Mouse (Mus musculus) kidney, adult 9 months (tissue): ENCODE results near the gene Ppp4r1.

Source experiments
- DNase-seq: peaks from one replicate; pipeline ENCODE4 v3.0.0; 2022

Gene Ppp4r1

GRCm38 (mm10) chr17:65865265-65865664 is 82.9 kb downstream of the Ppp4r1 start:
- no peak for DNase-seq

DNA sequence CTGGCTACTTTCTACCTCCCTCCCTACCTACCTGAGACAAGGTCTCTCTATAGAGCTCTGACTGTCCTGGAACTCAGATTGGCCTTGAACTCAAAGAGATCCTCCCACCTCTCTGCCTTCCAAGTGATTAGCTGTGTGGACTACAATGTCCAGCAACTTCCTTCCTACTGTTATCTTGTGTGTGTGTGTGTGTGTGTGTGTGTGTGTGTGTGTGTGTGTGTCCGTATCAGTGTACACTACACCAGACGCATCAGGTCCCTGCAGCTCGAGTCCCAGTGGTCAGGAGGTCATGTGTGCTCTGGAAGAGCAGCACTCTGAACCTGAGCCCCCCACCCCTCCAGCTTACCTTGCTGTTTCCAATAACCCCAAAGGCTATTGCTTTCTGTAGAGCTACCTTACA is 83.8 kb downstream of the Ppp4r1 start:
- DNase-seq = no peak

GRCm38 (mm10) chr17:65867996-65868395 is 85.6 kb downstream of the Ppp4r1 start:
- no peak for DNase-seq

- DNase-seq = no peak
Measured at GRCm38 (mm10) chr17:65869720-65870119, 87.3 kb downstream of the Ppp4r1 start.

DNA sequence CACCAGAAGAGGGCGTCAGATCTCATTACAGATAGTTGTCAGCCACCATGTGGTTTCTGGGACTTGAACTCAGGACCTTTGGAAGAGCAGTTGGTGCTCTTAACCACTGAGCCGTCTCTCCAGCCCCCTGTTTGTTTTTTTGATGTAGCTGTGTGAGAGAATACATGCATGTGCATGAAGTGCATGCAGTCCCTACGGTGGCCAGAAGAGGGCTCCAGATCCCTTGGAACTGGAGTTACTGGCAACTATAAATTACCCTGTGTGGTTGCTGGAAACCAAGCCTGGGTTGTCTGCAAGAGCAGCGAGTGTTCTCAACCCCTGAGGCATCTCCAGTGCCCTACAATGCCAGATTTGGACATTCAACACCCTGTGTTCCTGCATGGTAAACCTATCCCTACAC is 87.8 kb downstream of the Ppp4r1 start:
- peak; percentile 86 for DNase-seq

DNA sequence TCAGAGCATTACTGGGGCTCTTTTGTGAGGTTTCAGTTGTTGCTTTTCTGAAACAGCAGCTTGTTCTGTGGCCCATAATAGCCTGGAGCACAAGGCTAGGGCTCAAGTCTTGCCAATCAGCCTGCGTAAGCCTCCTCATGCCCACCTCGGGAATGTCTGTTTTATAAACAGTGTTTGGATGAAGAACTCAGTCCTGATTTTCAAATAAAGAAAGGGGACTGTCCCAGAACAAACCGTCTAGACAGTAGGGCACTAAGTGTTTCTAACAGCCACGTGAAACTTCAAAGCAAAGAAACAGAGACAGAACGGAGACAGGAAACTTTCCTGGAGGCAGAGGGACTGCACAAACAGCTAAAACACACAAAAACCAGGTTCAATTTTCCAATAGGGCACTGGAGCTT is 89.3 kb downstream of the Ppp4r1 start:
- DNase-seq = no peak

- DNase-seq = no peak
Measured at GRCm38 (mm10) chr17:65872051-65872450, 89.7 kb downstream of the Ppp4r1 start.

- DNase-seq = peak; percentile 77
Measured at GRCm38 (mm10) chr17:65872652-65873051, 90.3 kb downstream of the Ppp4r1 start.

DNA sequence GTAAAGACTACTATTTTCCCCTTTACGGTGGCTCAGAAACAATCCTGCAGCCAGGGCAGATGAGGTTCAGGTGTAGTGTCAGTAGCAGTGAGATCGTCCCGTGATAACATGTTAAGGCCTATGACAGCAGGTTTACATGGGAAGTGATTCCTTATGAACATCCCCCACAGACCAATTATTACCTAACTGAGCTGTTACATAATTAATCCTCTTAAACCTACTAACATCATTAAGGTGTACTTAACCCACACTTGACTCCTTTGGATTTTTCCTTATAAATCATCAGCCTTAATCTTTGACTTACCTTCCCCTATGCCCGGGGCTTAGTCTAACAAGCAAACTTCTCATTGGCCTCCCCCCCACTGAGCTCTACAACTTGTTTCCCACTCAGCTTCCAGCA is 90.8 kb downstream of the Ppp4r1 start:
- no peak for DNase-seq

DNA sequence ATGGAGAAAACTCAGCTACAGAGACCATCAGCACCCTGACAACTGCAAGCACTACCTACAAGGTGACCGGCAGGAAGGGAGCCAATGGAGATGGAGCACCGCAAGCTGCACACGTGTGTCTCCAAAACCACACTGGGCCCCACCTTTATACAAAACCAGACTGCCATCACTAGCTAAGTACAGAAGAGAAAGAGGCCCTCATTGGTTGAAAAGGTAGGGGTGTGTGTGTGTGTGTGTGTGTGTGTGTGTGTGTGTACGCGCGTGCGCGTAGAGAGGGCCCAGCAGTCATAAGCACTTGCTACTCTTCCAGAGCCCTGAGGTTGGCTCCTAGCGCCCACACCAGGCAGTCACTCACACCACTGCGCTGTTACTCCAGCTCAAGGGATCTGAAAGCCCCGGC is 91.5 kb downstream of the Ppp4r1 start:
- no peak for DNase-seq

DNA sequence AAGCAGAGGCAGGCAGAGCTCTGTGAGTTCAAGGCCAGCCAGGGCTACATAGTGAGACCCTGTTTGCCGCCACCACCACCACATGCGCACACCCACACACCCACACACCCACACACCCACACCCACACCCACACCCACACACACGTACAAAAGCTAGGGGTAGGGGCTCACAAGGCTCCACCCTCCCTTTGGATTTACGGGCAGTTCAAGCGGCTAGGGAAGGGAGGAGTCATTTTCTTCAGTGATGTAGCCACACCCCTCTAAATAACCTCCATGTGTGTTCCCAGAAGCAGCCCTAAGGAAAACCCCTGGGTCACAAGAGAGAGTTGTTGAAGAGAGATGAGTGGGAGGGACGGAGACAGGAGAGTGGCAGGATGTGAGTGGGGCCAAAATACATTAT is 94.7 kb downstream of the Ppp4r1 start:
- DNase-seq = no peak

- peak; percentile 49 for DNase-seq
Measured at GRCm38 (mm10) chr17:65884061-65884669, 101.8 kb downstream of the Ppp4r1 start.

DNA sequence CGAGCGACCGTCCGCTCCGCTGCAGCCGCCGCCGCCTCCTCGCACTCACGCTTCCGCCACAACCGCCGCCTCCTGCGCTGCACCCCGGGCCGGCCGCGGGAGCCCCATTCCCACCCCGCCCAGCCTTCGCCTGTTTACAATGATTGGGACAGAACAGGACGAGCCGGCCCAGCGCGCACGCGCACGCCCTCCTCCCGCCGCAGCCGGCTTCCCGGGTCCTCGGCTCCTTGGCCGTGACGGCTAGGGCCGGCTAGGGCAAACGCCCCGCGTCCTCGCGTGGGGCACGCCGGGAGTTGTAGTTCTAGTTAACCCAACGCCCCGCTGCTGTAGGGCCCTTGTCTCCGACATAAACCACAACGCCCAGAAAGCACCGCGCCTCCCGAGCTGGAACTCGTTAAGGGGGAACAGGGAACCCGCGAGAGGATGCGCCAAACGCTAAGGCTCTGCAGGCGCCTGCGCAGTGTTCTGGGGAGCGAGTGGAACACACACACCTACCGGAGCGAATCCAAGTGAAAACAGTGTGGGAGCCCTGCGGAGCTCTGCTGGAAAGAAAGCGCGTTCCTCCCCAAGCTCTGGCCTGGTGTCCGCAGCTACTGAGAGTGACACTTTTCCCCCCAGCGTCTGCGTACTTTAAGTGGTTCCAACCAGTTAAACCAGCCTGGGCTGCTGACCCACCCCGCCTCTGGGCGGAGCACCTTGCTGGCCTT is 102.5 kb downstream of the Ppp4r1 start:
- DNase-seq = peak; percentile 100

- no peak for DNase-seq
Measured at GRCm38 (mm10) chr17:65885398-65885696, 103.0 kb downstream of the Ppp4r1 start.

DNA sequence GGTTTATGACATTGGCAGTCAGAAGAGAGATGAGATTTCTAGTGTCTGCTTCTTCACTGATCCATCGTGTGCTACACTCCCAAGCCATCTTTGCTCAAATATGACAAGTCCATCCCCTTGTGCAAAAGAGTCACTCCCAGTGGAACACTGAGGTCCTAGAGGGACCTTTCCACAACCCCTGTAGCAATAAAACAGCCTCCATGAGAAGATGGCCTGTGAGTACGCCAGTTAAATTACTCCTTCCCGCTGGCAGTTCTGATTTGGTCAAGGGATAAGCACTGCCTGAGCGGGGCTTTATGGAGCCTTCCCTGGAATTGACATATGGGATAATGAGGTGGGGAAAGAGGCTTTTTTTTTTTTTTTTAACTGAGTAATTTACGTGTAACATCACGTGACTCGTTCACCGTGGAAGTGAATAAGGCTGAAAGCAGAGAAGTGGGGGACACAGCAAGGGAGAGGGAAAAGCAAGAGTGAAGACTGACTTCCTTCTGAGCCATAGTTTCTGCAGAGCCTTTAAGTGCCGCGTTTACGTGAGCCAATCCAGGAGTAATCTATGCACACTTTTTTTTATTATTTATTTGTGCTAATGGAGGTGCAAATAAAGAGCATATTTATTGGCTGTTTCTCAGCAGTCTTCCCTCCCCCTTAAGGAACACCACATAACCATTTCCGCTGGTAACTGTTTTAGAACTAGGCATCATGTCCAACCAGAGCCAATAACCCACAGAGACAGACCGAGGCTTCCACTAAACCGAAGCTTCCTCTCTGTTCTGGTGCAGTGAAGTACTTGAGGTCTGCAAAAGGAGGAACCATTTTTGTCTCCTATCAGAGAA is 103.5 kb downstream of the Ppp4r1 start, which contains the start of gene Ralbp1:
Gene Ralbp1 (minus strand): TSS at position 102 of the 833 bp plus-strand sequence.
- DNase-seq = peak; percentile 48

- DNase-seq = no peak
Measured at GRCm38 (mm10) chr17:65886571-65886970, 104.2 kb downstream of the Ppp4r1 start.

DNA sequence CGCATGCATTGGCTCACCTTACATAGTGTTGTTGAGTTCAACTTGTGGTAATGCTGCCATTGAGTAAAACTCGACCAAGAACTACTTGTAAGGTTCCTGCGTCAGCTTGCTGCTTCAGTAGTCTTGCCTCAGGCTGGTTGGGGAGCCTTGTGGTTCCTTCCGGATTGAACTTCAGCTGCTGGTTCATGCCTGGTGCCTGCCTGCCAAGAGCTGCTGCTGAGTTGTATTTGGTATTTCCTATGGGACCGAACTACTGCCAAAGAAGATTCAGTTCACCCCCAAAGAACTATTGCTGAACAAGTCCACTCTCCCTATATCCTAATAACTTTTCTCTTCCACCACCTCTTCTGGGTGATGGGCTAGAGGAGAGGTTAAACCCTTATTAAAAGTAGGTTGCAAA is 107.1 kb downstream of the Ppp4r1 start:
- no peak for DNase-seq
